Mouse (Mus musculus) T-helper 17 cell (primary cell): Measurements from ENCODE around the gene Cd164.

Source experiments
- in situ Hi-C, 2 experiments: fragments of 300-600 bp; cut with MboI, MseI; formaldehyde crosslinking; loops; 1 replicate in 1 of 2; 2 replicates in 1 of 2; pipeline ENCODE4 v1.15.1; 2025; ENCODE audit warnings: high pct_unique_total_duplicates in 2 of 2

Cd164 gene

GRCm38 (mm10) chr10:41544481-41545190 lies 25.4 kb downstream of the Cd164 start:
- in situ Hi-C loops, result no loop called here

DNA sequence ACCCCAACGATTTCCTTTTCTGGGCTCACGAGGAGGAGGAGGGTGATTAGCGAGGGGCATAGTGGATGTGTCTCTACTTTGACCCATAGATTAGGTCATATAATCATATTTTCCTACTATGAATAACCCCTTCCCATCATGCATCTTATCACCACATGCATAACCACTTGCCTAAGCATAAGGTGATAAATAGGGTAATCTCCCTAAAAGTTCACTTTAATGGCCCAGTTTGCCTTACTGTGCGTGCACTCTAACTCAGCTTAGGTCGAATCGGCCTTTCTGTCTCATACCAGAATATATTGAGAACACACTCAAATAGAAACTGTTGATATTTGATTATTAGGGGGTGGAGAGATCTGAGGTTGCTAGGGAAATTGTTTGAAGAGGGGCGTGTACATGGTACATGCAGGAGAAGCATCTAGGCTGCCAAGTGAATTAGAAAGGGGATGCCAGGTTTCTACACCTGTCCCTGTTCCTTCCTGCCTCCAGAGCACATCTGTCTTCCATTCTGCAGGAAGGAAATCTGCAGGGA lies 26.1 kb downstream of the Cd164 start:
- in situ Hi-C loops, result no loop called here

GRCm38 (mm10) chr10:41546396-41547165 lies 27.4 kb downstream of the Cd164 start:
- in situ Hi-C loops, result no loop called here

GRCm38 (mm10) chr10:41550711-41551110 lies 31.5 kb downstream of the Cd164 start:
- in situ Hi-C loops, result no loop called here

GRCm38 (mm10) chr10:41552319-41552718 lies 33.1 kb downstream of the Cd164 start:
- in situ Hi-C loops, result no loop called here

GRCm38 (mm10) chr10:41552847-41553589 lies 33.8 kb downstream of the Cd164 start:
- in situ Hi-C loops, result no loop called here

- in situ Hi-C loops, result no loop called here
Observed at GRCm38 (mm10) chr10:41553711-41554110, 34.5 kb downstream of the Cd164 start.

DNA sequence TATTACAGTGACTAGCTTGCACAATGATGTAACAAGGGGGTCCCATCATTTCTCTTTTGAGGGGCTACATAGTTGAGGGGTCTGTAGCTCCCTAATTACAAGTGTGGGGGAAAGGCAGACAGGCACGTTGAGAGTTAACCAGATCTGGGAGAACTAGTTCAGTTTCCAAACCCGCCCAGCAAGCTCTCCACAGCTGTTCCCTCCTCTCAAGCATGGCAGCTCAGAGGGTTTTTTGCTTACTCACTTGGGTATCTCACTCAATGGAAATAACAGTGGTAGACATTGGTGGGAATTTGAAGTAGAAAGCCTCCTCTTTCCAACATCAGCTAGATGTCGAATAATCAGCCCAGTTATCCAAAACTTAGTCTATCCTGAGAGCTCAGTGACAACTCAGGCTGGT lies 35.9 kb downstream of the Cd164 start:
- in situ Hi-C loops, result no loop called here

DNA sequence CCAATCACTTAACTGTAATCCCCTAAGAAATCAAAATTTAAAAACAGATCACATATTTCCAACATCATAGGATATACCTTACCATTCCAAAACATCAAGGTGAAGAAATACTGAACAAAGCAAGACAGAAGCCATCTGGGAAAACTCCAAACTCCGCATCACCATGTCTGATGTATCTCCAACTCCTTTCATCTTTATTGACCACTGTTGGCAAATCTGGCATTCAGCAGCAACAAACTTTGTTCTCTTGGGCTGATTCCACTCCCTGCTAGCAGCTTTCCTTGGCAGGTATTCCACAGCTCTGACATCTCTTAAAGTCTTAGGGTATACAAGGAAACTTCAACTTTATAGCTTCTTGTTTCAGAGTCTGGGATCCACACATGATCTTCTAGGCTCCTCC lies 39.2 kb downstream of the Cd164 start:
- in situ Hi-C loops, result no loop called here

DNA sequence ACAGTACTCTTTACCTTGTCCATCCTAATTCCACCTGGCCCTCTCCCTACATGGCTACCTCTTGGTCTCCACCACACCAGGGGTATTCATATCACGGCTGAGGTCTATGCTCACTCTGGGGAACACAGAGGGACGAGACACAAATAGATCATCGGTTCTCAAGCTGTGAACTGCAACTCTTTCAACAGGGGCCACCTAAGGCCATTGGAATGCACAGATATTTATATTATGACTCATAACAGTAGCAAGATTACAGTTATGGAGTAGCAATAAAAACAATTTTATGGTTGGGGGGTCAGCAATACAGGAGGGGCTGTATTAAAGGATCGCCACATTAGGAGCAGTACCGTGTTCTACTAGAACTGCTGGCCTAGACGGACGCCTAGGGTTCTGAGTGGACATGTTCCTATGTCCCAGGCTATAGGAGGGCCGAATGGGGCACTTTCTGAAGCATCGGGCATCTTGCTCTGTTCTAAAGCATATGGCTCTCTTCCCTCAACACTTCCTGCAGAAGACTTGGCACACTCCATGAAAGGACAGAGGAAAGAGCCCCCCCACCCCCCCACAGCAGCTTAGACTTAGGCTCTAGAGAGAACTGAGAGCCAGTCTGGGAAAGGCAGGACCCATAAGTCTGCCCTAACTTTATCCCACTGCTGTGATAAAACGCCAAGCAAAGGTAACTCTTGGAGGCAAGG lies 42.6 kb downstream of the Cd164 start:
- in situ Hi-C loops, result loop anchor here in 1 of 2 experiments (10.0 kb wide), 1 partner anchor 533 kb away; no protein-coding TSS in a partner anchor

DNA sequence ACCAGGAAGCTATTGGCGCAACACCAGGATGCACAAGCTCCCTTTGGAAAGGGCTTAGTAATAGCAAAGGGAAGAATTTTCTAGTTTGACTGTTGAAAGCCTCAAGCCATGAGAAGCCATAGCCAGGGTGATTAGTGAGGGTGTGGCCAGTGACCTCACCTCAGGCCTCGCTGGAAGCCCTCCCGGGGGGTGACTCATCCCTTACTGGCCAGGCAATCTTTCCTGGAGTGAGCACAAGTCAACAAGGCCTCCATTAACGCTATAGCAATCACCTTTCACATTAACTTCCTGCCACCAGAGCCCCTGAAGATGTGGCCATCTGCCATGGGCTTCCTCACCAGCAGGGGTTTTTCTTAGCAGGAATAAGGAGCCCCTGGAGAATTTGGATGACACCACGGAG lies 45.9 kb downstream of the Cd164 start:
- in situ Hi-C loops, result loop anchor here in 1 of 2 experiments (10.0 kb wide), 1 partner anchor 530 kb away; no protein-coding TSS in a partner anchor

- in situ Hi-C loops, result loop anchor here in 1 of 2 experiments (10.0 kb wide), 1 partner anchor 526 kb away; no protein-coding TSS in a partner anchor
Observed at GRCm38 (mm10) chr10:41568306-41568705, 49.1 kb downstream of the Cd164 start.

- in situ Hi-C loops, result no loop called here
Observed at GRCm38 (mm10) chr10:41571065-41571464, 51.9 kb downstream of the Cd164 start.

DNA sequence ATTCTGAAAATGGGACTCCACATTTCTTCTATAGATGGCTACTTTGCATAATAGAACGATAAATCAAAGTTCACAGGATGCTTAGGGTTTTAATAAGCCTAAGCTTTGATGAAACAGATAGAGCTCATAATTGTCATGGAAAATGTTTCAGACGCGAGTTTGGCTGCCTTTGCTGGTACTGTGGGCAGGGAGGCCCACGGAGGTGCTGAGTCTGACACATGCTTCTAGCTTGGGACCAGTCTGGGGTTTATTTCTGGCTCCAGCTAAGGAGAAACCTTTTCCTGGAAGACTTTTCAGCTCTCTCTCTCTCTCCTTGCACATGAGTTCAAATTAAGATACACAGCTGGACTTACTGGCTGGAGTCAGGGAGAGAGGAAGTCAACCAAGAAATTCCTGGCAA lies 53.1 kb downstream of the Cd164 start:
- in situ Hi-C loops, result no loop called here

- in situ Hi-C loops, result no loop called here
Observed at GRCm38 (mm10) chr10:41573190-41573589, 54.0 kb downstream of the Cd164 start.

DNA sequence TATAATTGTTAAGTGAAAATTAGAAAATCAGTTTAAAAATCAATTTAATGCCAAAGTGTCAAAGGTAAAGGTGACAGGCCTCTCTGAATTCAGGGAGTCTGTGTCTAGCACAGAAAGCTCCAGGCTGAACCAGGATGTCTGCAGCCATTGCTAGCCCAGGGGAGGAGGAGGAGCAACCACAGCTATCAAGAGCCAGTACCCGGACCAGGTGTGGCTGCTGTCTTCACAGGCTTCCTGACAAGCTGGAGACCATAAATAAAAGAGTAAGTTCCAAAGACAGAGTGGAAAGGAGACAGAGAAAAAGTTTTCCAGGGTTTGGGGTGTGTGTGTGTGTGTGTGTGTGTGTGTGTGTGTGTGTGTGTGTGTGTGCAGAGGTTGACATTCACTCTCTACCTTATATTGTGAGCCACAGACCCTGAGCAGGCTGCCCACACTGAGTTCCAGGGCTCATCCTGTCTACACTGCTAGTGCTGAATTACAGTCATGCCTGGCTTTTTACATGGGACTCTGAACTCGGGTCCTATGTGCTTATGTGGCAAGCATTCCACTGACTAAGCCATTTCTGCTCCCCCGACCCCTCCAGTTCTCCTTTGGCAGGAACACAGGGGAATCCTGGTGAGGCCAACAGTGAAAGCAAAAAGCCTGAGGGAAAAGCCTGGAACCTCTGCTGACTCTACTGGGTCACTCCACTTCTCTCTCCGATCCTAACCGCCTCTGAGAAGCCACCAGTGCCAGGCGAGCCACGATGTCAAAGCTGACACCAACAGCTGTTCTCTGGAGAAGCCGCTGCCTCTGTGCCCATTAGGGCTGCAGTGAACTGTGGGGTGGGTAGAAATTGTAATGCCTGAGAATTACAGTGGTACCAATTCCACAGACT lies 56.5 kb downstream of the Cd164 start:
- in situ Hi-C loops, result no loop called here

DNA sequence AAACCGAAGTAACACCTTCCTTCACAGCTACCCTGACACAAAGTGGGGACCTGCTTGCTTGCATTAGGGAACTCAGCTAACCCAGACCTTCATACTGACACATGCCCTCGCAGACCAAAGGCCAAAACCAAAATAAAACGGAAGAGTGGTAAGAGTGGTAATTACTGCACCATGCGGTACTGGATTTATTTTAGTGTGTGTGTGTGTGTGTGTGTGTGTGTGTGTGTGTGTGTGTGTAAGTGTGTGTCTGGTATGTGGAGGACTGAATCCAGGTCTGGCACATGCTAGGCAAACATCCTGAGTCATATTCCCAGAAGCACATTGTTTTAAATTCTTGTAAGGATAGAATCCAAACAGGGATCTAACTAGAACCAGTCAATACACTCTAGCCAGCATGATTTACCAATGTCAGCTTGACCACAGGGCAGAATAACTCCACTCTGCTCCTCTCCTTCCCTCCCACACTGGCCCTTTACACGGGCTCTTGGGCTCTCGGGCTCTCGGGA lies 57.2 kb downstream of the Cd164 start:
- in situ Hi-C loops, result no loop called here

- in situ Hi-C loops, result no loop called here
Observed at GRCm38 (mm10) chr10:41578541-41578940, 59.3 kb downstream of the Cd164 start.

- in situ Hi-C loops, result no loop called here
Observed at GRCm38 (mm10) chr10:41580441-41580840, 61.2 kb downstream of the Cd164 start.
